Mouse (Mus musculus): ENCODE data around the gene Evi5l.
A peak's percentile ranks its signal among the peaks of the same experiment; 100 is the strongest.
"Not testable (repeated sequence)": the region's sequence is repeated elsewhere in the genome, so short reads cannot be mapped to it uniquely, and the experiment has no call there.

Gene Evi5l

GRCm38 (mm10) chr8:4239193-4239890, 73.0 kb downstream of the Evi5l start:
- DNase-seq: peak in 1 of 2 experiments; percentile 7

GRCm38 (mm10) chr8:4245061-4245460, 78.7 kb downstream of the Evi5l start:
- peak in 1 of 2 experiments; percentile 3 for DNase-seq

- peak in 1 of 2 experiments; percentile 7 for DNase-seq
These were observed 79.4 kb downstream of the Evi5l start for GRCm38 (mm10) chr8:4245737-4246136.

GRCm38 (mm10) chr8:4247241-4247640, 80.9 kb downstream of the Evi5l start:
- DNase-seq: no peak

GRCm38 (mm10) chr8:4247951-4248540, 81.7 kb downstream of the Evi5l start, which contains the start of gene Tgfbr3l:
Gene Tgfbr3l, plus strand, starts transcription at chr8:4248214.
- peak in 1 of 2 experiments; percentile 14 for DNase-seq

- peak in 1 of 2 experiments; percentile 6 for DNase-seq
These were observed 82.8 kb downstream of the Evi5l start for GRCm38 (mm10) chr8:4249213-4249612.

GRCm38 (mm10) chr8:4250306-4250970, 84.1 kb downstream of the Evi5l start:
- peak; percentile 80 for DNase-seq

- no peak for DNase-seq
These were observed 85.9 kb downstream of the Evi5l start for GRCm38 (mm10) chr8:4252116-4252760.

- peak; percentile 95 for DNase-seq
These were observed 86.8 kb downstream of the Evi5l start, which contains the start of gene Snapc2 for GRCm38 (mm10) chr8:4252934-4253841. Gene Snapc2, plus strand, starts transcription at chr8:4253080.

GRCm38 (mm10) chr8:4254001-4254400, 87.6 kb downstream of the Evi5l start:
- no peak for DNase-seq

- not testable (repeated sequence) for DNase-seq
These were observed 89.1 kb downstream of the Evi5l start for GRCm38 (mm10) chr8:4255471-4255870.

- DNase-seq: no peak
These were observed 90.5 kb downstream of the Evi5l start for GRCm38 (mm10) chr8:4256911-4257310.

- DNase-seq: no peak
These were observed 91.0 kb downstream of the Evi5l start for GRCm38 (mm10) chr8:4257350-4257749.

GRCm38 (mm10) chr8:4258233-4258632, 91.9 kb downstream of the Evi5l start:
- peak; percentile 83 for DNase-seq

- DNase-seq: peak in 1 of 2 experiments; percentile 48
These were observed 92.3 kb downstream of the Evi5l start for GRCm38 (mm10) chr8:4258678-4259077.

- peak; percentile 97 to 98 for DNase-seq
These were observed 92.9 kb downstream of the Evi5l start, which contains the start of gene Ctxn1 for GRCm38 (mm10) chr8:4259125-4259804. Gene Ctxn1, minus strand, starts transcription at chr8:4259274.

- DNase-seq: no peak
These were observed 93.4 kb downstream of the Evi5l start for GRCm38 (mm10) chr8:4259805-4260170.
